Mouse (Mus musculus) midbrain, embryonic 10.5 days (tissue): Measurements from ENCODE around the gene Sept7. TPM values are rescaled to one million over a fixed set of nuclear protein-coding genes. Genes with fewer than 3 reads are reported as not detected.
A peak's percentile ranks its signal among the peaks of the same experiment; 100 is the strongest.

Experiments used
- DNase-seq: peaks from one replicate; pipeline ENCODE4 v3.0.0-alpha.2; 2017; ENCODE audit warnings: low spot score
- H3K27ac ChIP-seq: fragments of 300-500 bp; sonication (generic); replicated peaks from 2 replicates; pipeline ENCODE4 v1.5.1; 2016; ENCODE audit warnings: mild to moderate bottlenecking
- H3K27me3 ChIP-seq: fragments of 300-500 bp; sonication (generic); 2 replicates; pipeline ENCODE4 v1.6.1; 2016; ENCODE audit warnings: low read depth, mild to moderate bottlenecking; ENCODE audit not compliant: poor library complexity, severe bottlenecking
- H3K36me3 ChIP-seq: fragments of 300-500 bp; sonication (generic); 2 replicates; pipeline ENCODE4 v1.6.1; 2016; ENCODE audit warnings: mild to moderate bottlenecking, moderate library complexity
- H3K4me1 ChIP-seq: fragments of 300-500 bp; sonication (generic); 2 replicates; pipeline ENCODE4 v1.6.1; 2016
- H3K4me3 ChIP-seq: fragments of 300-500 bp; sonication (generic); 2 replicates; pipeline ENCODE4 v1.5.1; 2016; ENCODE audit warnings: mild to moderate bottlenecking, moderate library complexity
- H3K9me3 ChIP-seq: fragments of 300-500 bp; sonication (generic); replicated peaks from 2 replicates; pipeline ENCODE4 v1.6.1; 2016; ENCODE audit warnings: mild to moderate bottlenecking
- WGBS: fragments of 180-500 bp; shearing (Covaris S2); methylation state at CpG from one replicate; pipeline ENCODE4 v1.1.7; 2016; 5-methylcytosine and 5-hydroxymethylcytosine counted together
- polyA plus RNA-seq: library from polyadenylated mRNA; unstranded; fragments of >200 nt; fragmentation: Nextera tagmentation; extraction: Ambion mirVana; gene quantifications from 2 replicates; pipeline ENCODE4 v1.2.1, GENCODE M21; 2016

Gene Sept7
- polyA plus RNA-seq, 1 experiment from 2014 or later = 234 TPM

- Histone ChIP-seq H3K27me3 (no peaks in the 10 kb centered on the region), H3K4me1 (peaks cover 9% of the 10 kb centered on the region; the same call in 1 of the 2 replicates), H3K36me3 (no peaks in the 10 kb centered on the region), H3K27ac (no peak overlapping the region), H3K4me3 (no peak overlapping the region), H3K9me3 (no peaks in the 10 kb centered on the region)
- DNase-seq = no peak
- 98% methylated on average over 1 of the region's 1 CpGs for WGBS
Measured at GRCm38 (mm10) chr9:25353775-25354174, 101.5 kb downstream of the Sept7 start.

GRCm38 (mm10) chr9:25355806-25356205 lies 103.6 kb downstream of the Sept7 start:
- no peak overlapping the region for H3K27ac ChIP-seq
- 88% methylated on average over 11 of the region's 11 CpGs for WGBS
- H3K9me3 ChIP-seq = no peaks in the 10 kb centered on the region
- no peak for DNase-seq
- no peak overlapping the region for H3K4me3 ChIP-seq
- H3K4me1 ChIP-seq = peaks cover 9% of the 10 kb centered on the region; the same call in 1 of the 2 replicates
- H3K27me3 ChIP-seq = no peaks in the 10 kb centered on the region
- no peaks in the 10 kb centered on the region for H3K36me3 ChIP-seq

- 93% methylated on average over 12 of the region's 12 CpGs for WGBS
- no peak for DNase-seq
- no peaks in the 10 kb centered on the region for H3K27me3 ChIP-seq
- peaks cover 9% of the 10 kb centered on the region; the same call in 1 of the 2 replicates for H3K4me1 ChIP-seq
- no peaks in the 10 kb centered on the region for H3K9me3 ChIP-seq
- H3K4me3 ChIP-seq = no peak overlapping the region
- peak overlapping the region; percentile 38; the same call in 1 of the 2 replicates for H3K27ac ChIP-seq
- no peaks in the 10 kb centered on the region for H3K36me3 ChIP-seq
Measured at GRCm38 (mm10) chr9:25357589-25357988, 105.3 kb downstream of the Sept7 start.

GRCm38 (mm10) chr9:25358018-25358417 lies 105.8 kb downstream of the Sept7 start:
- Histone ChIP-seq H3K4me1 (peaks cover 9% of the 10 kb centered on the region; the same call in 1 of the 2 replicates), H3K9me3 (no peaks in the 10 kb centered on the region), H3K4me3 (no peak overlapping the region), H3K36me3 (no peaks in the 10 kb centered on the region), H3K27me3 (no peaks in the 10 kb centered on the region), H3K27ac (peak overlapping the region; percentile 38; the same call in 1 of the 2 replicates)
- WGBS = 55% methylated on average over 5 of the region's 5 CpGs
- peak; percentile 21 for DNase-seq

Other genes with a start within 250 kb of the Sept7 start
- not detected in 2 replicates for gene Gm10181, start 163.0 kb upstream of the Sept7 start, polyA plus RNA-seq
- gene Herpud2, start 100.6 kb upstream of the Sept7 start, polyA plus RNA-seq = 25.4 and 30.7 TPM in 2 replicates
- gene Eepd1, start 229.1 kb downstream of the Sept7 start, polyA plus RNA-seq = 8.5 and 11.4 TPM in 2 replicates